Mouse (Mus musculus) megakaryocyte, adult 5-6 weeks (primary cell): ENCODE data around the gene Auts2. TPM values are rescaled to one million over a fixed set of nuclear protein-coding genes. Genes with fewer than 3 reads are reported as not detected.

ENCODE experiments used
- ATAC-seq: 2 replicates; pipeline ENCODE4 v1.8.0; 2016; ENCODE audit warnings: mild to moderate bottlenecking, inconsistent platforms; ENCODE audit not compliant: poor library complexity, severe bottlenecking
- total RNA-seq, 2 experiments: library from RNA; stranded (forward) in 1 of 2; stranded (reverse) in 1 of 2; fragments of 153-499, 151-499 nt in 1 of 2; fragments of 221-1000, 200-1000 nt in 1 of 2; gene quantifications; 2 replicates each; pipeline versions ENCODE4 v1.2.3 to v1.2.4; 2015 to 2017

Gene Auts2
- total RNA-seq, 2 experiments from 2014 or later = 0.42 to 1.1 TPM

DNA sequence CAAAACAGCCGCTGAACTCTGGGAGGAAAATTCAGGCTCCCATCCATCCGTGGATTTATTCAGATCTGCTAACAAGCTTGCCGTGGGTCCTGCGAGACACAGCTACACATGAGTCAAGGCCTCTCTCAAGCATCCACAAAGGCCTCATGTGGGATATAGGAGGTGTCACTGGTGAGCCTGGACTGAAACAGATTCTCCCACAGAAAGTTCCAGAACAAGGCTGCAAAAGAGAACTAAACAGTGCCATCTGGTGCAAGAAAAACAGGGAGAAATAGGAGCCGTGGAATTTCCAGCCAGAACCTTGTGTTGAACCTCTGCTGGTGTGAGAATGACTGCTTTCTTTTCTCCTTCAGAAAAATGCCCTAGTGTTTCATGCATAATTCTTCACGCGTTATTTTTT lies 429.7 kb downstream of the Auts2 start:
- ATAC-seq = no peak

DNA sequence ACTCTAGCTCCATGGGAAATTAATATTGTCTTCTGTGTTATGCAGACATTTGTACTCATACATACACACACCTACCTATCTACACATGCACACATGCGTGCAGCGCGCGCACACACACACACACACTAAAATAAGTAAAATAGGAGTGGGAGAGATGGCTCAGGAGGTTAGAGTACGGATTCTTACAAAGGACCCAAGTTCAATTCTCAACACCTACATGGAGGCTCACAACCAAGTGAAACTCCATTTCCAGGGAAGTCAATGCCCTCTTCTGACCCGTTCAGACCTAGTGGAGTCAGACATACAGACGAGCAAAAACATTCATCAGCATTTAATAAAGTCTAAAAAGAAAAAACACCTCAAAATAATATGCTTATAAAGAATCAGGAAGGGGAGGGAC lies 430.5 kb downstream of the Auts2 start:
- no peak for ATAC-seq

DNA sequence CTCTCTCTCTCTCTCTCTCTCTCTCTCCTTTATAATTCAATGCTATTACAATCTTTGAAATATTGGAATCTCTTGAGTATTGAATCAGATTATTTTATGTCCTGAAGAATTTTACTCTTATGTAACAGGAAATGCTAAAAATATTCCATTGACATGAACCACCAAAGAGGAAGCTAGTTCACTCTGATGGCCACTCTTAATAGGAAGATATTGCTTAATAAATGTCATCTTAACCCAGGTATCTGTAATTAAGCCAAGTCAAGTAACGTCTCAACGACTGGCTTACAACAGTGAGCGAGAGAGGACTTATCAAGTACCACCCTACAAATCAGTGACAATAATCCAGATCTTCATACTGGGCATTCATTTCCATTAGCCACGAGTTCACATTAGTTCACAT lies 440.7 kb downstream of the Auts2 start:
- ATAC-seq = no peak

DNA sequence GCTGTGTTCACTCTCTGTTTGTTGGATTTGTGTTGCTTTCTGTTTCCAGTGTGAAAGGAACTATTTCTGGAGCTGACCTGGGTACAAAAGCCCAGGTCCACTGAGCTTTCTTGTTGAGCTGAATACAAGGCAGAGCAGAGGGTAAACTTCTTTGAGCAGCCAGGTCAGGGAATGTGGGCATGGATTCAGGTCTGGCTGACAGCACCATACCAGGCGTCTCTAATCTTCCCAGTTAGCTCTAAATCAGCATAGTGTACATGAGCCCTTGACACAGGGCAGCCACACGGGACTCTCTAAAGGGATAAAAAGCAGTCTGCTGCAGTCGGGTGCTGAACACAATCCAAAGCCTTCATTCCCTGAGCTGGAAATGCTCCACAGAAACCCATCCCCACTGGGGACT lies 444.7 kb downstream of the Auts2 start:
- no peak for ATAC-seq

DNA sequence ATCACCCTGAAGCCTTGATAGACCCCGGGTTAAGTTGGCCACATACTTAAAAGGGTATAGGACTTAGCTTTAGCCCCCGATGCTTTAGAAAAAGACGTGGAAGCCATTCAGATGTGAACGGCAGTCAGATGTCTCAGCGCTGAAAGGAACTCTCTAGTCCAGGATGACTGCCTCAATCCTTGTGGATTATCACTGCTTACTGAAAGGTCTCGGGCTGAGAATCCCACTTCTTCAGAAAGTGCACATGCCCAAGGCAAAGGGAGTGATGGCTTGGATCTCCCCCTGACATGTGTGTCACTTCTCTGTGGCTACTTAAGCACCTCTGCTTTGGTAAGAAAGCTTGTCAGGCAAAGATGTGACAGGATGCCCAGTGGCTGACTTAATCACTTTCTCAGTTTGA lies 450.4 kb downstream of the Auts2 start:
- no peak for ATAC-seq

DNA sequence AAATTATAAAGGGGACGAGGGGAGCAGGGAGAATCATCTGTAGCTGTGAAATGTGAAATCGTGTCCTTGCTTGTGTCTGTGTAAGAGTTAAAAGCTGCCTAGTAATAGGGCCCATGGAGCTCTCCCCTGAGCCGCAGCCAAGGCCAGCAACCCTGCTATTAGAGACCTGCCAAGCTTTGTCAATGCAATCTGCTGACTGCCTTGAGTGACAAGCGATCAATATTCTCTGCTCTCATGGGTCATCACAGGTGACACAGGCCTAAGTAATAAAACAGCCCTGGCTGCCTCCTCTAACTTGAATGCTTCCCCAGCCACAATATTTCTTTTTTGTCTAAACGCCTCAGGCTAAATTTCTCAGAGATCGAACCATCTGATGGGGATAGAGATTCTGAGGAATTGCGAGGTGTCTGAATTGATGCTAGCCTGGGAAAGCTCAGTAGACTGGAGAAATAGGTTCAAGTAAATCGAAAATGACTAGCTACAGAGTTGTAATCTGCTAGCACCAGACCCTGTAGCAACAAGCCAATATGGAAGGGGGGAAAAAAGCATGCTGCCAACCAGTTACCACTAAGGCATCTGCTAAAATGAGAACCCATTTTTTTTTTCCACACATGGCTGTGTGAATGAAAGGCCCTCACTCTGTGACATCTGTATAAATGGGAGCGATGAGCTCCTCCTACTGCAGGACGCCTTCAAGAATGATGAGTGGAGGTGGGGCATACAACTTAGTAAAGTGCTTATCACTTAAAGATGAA lies 453.5 kb downstream of the Auts2 start:
- no peak for ATAC-seq

DNA sequence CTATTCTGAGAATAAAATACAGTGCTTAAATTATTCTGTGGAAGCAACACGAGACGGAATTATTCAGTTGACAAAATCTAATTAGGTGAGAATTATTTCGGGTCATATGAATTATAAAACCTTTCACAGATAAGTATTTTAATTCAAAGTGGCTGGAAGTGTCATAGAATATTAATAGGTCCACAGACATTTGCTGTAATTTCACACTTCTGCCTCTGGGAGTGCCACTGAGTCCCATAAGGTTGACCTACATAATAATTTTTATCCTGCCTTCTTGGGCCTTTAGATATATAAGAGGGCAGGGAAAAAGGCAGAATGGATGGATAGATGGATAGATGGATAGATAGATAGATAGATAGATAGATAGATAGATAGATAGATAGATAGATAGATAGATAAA lies 454.6 kb downstream of the Auts2 start:
- no peak for ATAC-seq

DNA sequence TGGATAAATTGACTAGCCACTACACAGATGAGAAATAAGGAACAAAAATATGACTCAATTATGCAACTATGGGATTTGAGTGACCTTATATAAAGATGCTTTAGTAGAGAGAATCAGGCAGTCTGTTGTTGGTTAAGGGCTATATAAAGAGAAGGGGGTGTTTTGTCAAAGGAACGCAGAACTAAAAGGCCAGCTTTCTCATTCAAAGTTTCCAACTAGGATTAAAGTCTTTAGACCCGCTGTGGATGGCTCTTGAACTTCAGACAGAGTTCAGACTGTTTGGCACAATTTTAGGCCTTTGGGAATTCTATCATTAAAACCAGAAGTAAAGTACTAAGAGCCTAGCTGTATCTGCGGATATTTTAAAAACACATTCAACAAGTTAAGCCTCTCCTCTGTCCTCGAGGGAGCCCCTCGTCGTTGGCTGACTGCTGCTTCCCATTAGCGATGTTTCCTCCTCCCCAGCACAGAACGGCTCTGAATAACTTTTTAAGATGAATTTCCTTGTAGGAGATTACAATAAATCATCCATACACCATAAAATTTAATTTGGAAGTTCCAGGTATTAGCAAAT lies 459.3 kb downstream of the Auts2 start:
- no peak for ATAC-seq

DNA sequence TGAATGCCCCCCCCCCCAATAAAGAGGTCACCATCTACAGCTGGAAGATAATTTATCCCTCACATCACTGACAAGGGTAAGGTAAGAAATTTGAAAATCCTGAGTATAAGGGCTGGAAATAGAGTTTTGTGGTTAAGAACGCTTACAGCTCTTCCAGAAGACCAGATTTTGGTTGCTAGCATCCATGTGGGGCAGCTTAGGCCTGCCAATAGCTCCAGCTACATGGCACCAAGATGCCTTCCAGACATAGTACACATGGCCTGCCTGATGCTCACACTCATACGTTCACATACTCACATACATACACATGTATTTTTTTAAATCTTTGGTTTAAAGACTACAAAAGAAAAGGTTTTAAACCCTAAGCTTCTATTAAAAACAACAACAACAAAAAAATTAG lies 467.2 kb downstream of the Auts2 start:
- no peak for ATAC-seq

DNA sequence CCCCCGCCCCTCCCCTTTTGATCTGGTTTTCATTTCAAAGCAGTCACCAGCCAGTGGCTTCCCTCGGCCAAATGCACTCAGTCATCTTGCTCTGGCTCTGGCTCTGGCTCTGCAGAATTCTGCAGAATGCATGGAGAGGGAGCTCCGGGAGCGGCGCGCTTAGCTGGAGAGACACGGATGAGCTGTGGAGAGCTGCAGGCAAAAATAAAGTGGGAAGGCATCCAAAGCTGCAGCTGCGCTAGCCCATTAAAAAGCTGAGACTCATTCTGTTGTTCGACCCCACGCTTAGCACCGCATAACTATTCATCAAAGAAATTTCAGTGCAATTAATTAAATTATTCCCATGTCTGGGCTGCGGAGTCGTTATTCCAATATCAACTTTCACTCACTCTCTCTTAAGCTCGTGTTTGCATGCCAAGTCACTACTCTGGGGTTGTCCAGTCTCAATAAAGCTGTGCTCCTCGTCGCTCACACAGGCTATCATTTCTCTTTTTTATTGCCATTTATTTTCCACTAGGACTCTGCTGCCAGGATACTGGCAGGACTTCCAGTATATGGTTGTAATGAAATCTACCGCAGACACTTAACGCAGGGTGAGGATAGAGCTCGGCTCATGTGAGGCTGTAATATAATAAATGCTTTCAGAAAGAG lies 468.3 kb downstream of the Auts2 start:
- no peak for ATAC-seq

DNA sequence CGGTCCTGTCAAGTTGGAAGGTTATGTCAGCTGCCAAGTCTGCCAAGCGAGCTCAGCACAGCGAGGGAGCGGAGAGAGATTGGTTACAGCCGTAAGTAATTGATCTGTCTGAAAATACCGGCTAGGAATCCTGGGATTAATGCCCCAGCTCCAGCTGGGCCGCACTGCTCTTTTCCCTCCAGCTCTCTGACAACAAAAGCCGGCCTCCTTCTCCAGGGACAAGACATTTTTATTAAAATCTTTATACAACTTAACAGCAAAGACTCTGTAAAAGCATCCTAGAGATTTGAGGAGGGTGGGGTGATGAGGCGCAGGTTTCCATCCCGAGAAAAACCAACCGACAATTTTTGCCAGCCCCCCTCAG lies 468.8 kb downstream of the Auts2 start:
- no peak for ATAC-seq

DNA sequence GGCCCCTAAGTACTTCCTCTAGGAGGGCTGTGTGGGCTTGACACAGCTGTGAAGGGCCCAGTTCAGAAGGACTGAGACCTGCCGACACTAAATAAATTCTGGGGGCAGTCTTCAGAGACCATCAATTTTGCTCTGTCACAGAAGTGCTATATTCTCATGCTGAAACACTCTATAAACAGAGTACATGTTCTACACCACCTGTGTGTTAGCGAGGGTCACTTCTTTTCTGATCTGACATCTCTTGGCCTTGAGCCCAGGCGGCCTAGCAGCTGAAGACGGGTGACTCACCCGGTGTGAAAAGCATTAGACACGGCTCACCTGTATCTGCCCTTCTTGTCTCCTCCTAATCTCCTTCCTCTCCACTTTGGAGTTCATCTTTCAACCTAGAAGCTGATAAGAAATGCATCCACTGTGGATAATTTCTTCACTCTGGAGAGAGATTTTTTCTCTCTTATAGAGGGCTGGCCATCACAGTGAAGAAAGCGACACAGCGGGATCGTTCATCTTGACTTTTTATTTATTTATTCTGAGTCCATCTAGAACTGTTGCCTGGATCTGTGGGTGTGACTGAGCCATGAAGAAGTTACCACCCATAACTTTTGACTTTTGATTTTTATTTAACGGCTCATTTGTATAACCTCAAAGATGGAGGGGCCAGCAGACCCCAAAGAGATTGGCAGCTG lies 469.3 kb downstream of the Auts2 start:
- ATAC-seq = no peak

DNA sequence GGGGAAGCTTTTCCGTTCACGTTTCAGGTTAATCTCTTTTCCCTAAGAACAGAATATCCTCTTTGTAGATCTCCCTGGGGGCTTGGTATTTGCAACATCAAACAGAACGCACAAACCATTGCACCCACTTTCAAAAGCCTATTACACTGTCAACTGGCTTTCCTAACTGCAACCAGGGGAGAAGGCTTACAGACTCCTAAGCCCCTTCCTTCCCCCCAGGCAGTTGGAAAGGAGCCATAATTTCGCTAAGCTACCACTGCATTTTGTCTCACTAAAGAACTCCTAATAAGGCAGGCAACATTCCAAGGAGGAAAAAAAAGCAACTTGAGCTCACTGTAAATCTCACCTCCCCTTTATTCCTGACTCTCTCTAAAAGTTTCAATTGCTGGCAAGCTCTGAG lies 470.8 kb downstream of the Auts2 start:
- no peak for ATAC-seq

DNA sequence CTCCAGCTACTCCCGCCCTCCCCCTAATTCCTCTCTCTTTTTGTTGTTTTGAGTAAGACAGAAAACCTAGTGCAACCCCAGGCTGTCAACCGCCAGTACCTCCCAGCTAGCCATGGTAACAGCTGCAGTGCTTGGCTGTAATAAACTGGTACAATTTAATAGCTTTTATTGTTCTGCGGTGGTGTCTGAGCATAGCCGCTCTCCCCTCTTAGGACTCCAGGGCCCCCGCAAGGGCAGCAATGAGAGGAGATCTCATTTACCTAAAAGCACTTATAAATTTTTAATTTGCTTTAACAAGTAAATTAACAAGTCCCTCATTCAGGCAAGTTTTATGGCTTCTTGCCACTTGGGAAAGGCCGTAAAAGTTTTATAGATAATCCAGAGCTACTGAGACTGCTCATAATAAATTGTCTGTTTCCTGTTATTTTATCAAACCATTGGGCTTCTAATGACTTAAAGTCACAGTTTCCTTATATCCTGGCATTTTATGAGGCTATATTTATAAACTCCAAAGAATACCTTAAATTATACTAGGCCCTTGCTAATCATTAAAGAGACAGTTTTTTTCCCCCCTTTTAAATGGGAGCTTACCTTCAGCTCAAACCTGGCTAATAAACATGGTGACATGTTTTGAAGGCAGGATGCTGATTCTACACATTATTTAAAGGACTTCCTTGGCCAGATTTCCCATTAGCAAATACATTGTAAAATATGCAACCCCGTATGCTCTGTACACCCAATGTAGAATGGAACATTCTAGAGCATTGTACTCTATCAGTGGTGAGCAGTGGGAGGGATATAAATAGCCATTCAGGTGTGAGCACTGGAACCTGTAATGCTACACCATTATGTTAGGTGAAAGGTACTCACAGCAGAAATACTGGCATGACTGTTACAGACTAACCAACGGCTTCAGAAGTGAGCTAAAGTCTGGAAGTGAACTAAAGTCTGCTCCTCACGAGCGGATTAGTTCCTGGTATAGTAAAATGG lies 475.1 kb downstream of the Auts2 start:
- no peak for ATAC-seq

DNA sequence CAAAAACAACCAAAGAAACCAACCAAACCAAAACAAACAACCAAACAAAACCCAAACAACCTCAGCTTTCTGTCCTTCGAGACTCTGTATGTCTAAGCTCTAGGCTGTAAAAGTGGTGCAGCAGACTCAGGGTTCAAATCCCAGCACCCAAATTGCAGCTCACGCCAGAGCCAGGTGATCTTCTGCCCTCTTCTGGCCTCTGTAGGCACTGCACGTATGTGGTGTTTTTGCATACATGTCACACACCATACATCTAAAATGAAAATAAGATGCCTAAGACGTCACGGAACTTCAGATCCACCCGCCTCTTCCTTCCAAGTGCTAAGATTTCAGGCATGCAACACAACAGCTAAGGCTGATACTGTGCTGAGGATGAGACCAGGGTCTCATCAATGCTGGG lies 483.0 kb downstream of the Auts2 start:
- no peak for ATAC-seq

DNA sequence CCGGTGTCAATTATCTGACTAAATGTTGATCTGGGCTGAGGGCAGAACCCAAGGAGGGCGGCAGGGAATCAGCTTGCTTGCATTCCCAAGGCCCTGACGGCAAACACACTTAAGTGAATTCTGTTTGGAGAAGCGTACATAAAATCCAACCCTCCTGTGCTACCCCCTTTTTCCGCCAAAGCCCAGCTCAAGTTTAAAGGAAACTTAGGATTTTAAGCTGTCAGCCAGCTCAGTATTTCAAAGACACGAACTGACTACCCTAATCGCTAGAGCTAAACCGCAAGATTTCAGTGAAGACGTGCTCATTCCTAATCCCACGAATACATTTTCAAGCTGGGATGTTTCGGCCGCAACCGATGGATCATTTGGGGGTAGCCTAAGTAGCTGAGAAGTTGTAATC lies 490.5 kb downstream of the Auts2 start:
- ATAC-seq = no peak

DNA sequence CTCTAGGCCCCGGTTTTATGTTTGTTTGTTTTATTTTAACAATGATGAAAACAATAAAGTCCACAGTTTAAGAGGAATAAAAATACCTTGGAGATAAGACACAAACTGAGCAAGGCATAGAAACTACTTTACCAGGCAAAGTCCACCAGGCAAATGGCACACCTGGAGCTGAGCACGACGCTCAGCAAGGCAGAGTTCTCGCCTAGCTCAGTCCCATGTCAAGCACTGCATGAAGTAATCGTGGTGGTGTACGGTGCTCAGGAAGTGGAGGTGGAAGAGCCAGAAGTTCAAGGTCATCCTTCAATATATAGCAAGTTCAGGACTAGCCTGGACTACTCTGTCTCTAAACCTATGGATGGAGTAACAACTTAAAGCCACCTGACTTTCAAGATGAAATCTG lies 503.6 kb downstream of the Auts2 start:
- no peak for ATAC-seq

DNA sequence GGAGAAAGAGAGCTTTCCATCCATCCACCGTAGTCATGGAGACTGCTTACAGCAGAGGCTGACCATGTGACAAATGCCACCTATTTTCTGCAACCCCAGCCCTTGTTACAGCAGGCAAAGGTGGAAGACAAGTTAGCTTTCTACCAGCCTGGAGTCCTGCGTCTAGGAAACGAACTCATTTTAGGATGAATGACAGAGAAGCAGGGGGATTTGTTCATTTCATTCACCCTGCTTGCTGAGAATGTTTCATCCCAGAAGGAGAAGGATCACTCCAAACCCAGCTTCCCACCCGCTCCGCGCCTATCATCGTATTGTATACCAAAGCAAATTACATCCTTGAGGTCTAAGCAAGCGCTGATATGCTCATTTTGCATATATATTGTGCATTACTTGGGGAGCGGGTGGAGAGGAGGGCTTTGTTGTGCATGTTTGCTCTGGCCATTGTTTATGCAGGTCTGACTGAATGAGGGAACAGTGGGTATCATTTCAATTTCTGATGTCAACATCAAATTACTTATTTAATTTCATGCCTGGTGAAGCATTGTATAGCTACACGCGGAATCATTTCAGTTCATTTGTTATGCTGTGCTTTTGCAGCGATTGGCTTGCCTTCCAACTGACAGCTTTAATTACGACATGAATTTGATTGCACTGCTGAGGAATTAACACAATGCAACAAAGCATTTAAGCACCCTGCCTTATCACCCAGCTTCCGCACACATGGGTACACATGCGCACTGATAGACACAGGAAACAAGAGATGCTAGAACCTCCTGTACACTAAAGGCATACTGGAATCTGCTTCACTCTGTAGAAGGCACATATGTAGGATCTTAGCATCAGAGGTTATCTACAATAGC lies 509.4 kb downstream of the Auts2 start:
- ATAC-seq = no peak

DNA sequence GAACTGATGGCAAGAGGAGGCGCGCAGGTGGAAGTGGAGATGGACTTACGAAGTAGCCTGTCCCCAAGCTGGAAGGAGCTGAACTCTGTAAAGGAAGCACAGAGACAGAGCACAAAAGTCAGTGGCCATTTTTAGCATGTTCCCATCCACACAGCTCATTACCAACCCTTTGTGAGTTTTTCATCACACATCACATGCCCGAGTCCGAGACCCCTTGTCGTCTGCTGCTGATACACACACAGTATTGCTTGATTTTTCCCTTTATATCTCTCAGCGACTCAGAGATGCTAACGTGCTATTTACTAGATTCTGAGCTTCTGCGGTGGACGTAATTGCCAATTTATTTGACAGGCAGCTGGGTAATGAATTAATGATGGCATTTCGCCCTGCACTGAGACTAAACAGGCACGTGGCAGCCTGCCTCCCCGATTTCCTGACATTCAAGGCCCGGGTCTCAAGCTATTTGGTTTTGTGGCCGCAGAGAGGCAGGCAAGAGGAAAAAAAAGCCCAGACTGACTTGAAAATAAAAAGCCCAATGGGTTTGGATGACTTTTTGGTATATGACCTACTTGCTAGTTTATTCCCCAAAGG lies 512.1 kb downstream of the Auts2 start:
- ATAC-seq = no peak
